Mouse (Mus musculus): ENCODE results near the gene Nthl1. TPM values are rescaled to one million over a fixed set of nuclear protein-coding genes. Genes with fewer than 3 reads are reported as not detected.

The Nthl1 gene
- total RNA-seq, 2 experiments from 2014 or later, result 3.2 to 3.4 TPM

- no peak for DNase-seq
- intact Hi-C loops (cut with DNase I), result no loop called here
Measured at GRCm38 (mm10) chr17:24677500-24678080, 45.1 kb downstream of the Nthl1 start.

GRCm38 (mm10) chr17:24686514-24686913 lies 54.0 kb downstream of the Nthl1 start:
- intact Hi-C loops (cut with DNase I), result no loop called here
- DNase-seq, result peak in 1 of 2 experiments; percentile 44

GRCm38 (mm10) chr17:24687146-24687595 lies 54.7 kb downstream of the Nthl1 start:
- DNase-seq, result peak; percentile 42 to 48
- intact Hi-C loops (cut with DNase I), result no loop called here

GRCm38 (mm10) chr17:24687599-24687998 lies 55.1 kb downstream of the Nthl1 start:
- intact Hi-C loops (cut with DNase I), result no loop called here
- no peak for DNase-seq

Small RNAs within 50 kb of the gene (microRNA-seq; reads per million reads assigned to microRNA genes)
- 0.35 to 0.47 reads per million in 2 experiments for gene Gm24589

Other genes starting within 250 kb of the Nthl1 start
- gene Rnps1, start 218.1 kb upstream of the Nthl1 start, total RNA-seq (2021), result 10 to 100 TPM; 94.7 to 97.3 TPM
- gene Eci1, start 206.0 kb upstream of the Nthl1 start, total RNA-seq (2021), result 100 to 1,000 TPM; 412 to 459 TPM
- gene Dnase1l2, start 189.6 kb upstream of the Nthl1 start, total RNA-seq (2021), result 1 to 10 TPM; 1.0 to 1.6 TPM
- gene E4f1, start 162.4 kb upstream of the Nthl1 start, total RNA-seq (2021), result 10 to 100 TPM; 15.6 to 15.9 TPM
- gene Pgp, start 162.3 kb upstream of the Nthl1 start, total RNA-seq (2021), result 10 to 100 TPM; 38.5 to 39.9 TPM
- gene Bricd5, start 158.8 kb upstream of the Nthl1 start, total RNA-seq (2021), result under 1 TPM in 1 of 2 experiments, not detected in 1; 0.26 TPM
- 10 to 100 TPM; 11.6 to 12.9 TPM for gene Mlst8, start 153.6 kb upstream of the Nthl1 start, total RNA-seq (2021)
- under 1 TPM; 0.48 to 0.52 TPM for gene Caskin1, start 144.1 kb upstream of the Nthl1 start, total RNA-seq (2021)
- 10 to 100 TPM; 75.9 to 77.9 TPM for gene Traf7, start 104.7 kb upstream of the Nthl1 start, total RNA-seq (2021)
- under 1 TPM; 0.32 to 0.45 TPM for gene Rab26, start 98.5 kb upstream of the Nthl1 start, total RNA-seq (2021)
- 10 to 100 TPM; 60.1 to 72.2 TPM for gene Pkd1, start 82.8 kb upstream of the Nthl1 start, total RNA-seq (2021)
- gene Tsc2, start 50 bp upstream of the Nthl1 start, total RNA-seq (2021), result 10 to 100 TPM; 86.0 to 95.6 TPM
- gene Slc9a3r2, start 17.6 kb downstream of the Nthl1 start, total RNA-seq (2021), result 100 to 1,000 TPM; 108 to 133 TPM
- gene Npw, start 25.8 kb downstream of the Nthl1 start, total RNA-seq (2021), result not detected
- gene Zfp598, start 37.0 kb downstream of the Nthl1 start, total RNA-seq (2021), result 10 to 100 TPM; 25.1 to 25.4 TPM
- gene Syngr3, start 57.3 kb downstream of the Nthl1 start, total RNA-seq (2021), result not detected
- 10 to 100 TPM; 18.9 to 19.8 TPM for gene Gfer, start 63.5 kb downstream of the Nthl1 start, total RNA-seq (2021)
- 1 to 10 TPM in 1 of 2 experiments, under 1 TPM in 1; 0.93 to 2.9 TPM for gene Noxo1, start 63.6 kb downstream of the Nthl1 start, total RNA-seq (2021)
- gene Tbl3, start 75.0 kb downstream of the Nthl1 start, total RNA-seq (2021), result 10 to 100 TPM; 20.8 to 21.5 TPM
- not detected for gene Rnf151, start 85.4 kb downstream of the Nthl1 start, total RNA-seq (2021)
- gene Rps2, start 85.4 kb downstream of the Nthl1 start, total RNA-seq (2021), result 100 to 1,000 TPM; 730 to 736 TPM
- 100 to 1,000 TPM; 845 to 899 TPM for gene Ndufb10, start 91.8 kb downstream of the Nthl1 start, total RNA-seq (2021)
- 10 to 100 TPM; 67.3 to 69.8 TPM for gene Rpl3l, start 95.1 kb downstream of the Nthl1 start, total RNA-seq (2021)
- 100 to 1,000 TPM; 123 to 163 TPM for gene Msrb1, start 104.0 kb downstream of the Nthl1 start, total RNA-seq (2021)
- gene Hs3st6, start 120.3 kb downstream of the Nthl1 start, total RNA-seq (2021), result not detected
- not detected for gene Meiob, start 171.6 kb downstream of the Nthl1 start, total RNA-seq (2021)
- 100 to 1,000 TPM; 110 to 117 TPM for gene Hagh, start 207.5 kb downstream of the Nthl1 start, total RNA-seq (2021)
- 10 to 100 TPM; 62.4 to 66.0 TPM for gene Fahd1, start 217.7 kb downstream of the Nthl1 start, total RNA-seq (2021)
- gene Igfals, start 233.3 kb downstream of the Nthl1 start, total RNA-seq (2021), result 10 to 100 TPM in 1 of 2 experiments, 1 to 10 TPM in 1; 9.9 to 14.0 TPM